Mouse (Mus musculus) monocyte, adult 5-6 weeks (primary cell): ENCODE measurements at regions not wholly inside any gene's neighbourhood (a gene's known extent, or its start where the extent isn't known, plus 50 kb on each side); places are given as distances from the start of the nearest gene placed in this dataset.

Experiments
- ATAC-seq: fragments of 153-309, 156-312 bp; replicated peaks from 2 replicates; pipeline ENCODE4 v1.8.0; 2017; ENCODE audit warnings: mild to moderate bottlenecking; ENCODE audit not compliant: low TSS enrichment, insufficient number of reproducible peaks, severe bottlenecking, poor library complexity, low FRiP score

- ATAC-seq, result no peak
These were observed 600.4 kb upstream of the Nr5a2 start for GRCm38 (mm10) chr1:137560389-137561268.

DNA sequence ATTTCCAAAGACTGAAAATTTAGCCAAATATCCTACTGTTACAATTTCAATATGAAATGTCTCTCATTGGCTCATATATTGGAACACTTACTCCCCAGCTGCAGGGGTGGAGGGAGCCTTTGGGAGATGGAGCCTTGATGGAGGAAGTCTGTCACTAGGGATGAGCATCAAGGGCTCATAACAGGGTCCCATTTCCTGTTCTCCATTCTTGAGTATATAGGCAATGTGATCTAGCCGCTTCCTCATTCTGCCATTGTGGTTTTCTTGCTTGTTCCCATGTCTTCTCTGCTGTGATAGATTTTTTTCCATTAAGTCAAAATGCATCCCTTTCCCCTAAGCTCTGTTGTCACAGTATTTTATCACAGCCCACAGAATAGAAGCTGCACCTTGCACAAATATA, 589.4 kb upstream of the Nr5a2 start:
- ATAC-seq, result no peak

- ATAC-seq, result no peak
These were observed 585.4 kb upstream of the Nr5a2 start for GRCm38 (mm10) chr1:137545666-137546065.

DNA sequence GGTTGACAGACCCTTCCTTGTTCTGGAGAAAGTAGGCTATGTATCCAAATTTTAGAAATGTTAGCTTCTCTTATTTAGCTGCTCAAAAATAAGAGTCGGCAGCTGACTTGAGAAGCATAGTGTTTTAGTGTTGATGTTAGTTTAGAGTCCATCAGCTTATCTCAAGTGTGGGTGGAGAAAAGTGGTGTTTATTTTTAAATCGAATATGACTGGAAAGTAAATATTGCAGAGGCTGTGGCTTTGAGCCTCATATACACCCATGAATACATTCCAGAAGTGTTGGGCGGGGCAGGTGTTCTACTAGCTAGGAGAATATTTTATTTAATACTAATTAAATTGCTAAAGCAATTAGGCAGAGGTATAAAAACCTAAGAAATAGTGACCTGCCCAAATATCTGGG, 583.6 kb upstream of the Nr5a2 start:
- ATAC-seq, result no peak

GRCm38 (mm10) chr1:137541453-137541852, 581.2 kb upstream of the Nr5a2 start:
- ATAC-seq, result no peak

DNA sequence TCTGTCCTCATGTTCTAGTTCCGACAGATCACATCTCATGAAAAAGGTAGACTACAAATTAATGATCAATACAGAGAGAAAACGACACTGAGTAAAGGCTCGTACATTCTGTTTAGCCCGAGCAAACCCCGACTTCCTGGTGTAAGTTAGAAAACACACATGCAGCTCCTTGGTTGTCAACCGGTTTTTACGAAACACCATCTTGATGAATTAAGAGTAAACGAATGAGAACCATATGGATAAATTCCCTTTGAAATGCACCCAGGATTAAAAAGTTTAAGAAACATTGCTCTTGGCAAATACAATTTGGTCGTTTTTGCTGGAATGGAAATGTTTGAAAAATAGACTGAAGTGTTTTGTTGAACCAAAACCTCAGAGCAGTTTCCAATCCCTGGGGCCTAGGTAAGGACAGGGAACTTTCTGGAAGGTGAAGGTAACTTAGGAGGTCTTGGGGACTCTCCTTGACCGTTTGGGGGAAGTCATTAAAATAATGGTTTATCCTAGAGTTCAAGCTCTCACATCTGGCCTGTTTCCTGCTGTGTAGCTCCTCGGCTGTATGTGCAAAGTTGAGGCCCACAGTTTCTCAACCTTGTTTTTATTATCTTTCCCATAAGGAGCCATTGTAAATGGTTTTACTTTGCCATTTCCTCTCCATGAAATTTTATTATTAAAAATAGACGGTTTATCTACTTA, 579.3 kb upstream of the Nr5a2 start:
- no peak for ATAC-seq

DNA sequence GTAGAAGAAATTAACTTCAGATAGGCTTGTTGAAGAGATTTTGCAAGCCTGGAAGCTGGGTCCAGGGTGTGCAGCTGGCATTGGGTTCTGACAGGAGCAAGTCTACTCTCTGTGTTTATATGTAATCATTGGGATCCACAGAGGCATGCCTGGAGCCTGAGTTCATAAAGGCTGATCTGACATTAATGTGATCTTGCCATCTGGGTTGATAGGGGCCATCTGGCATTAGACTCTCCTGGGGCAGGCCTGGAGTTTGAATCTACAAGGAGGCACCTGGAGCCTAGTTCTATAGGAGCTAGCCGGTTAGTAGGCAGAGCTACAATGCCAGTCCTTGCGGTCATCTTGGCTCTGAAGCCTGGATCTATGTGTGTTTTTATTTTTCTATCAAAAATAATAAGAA, 554.5 kb upstream of the Nr5a2 start:
- ATAC-seq, result no peak

DNA sequence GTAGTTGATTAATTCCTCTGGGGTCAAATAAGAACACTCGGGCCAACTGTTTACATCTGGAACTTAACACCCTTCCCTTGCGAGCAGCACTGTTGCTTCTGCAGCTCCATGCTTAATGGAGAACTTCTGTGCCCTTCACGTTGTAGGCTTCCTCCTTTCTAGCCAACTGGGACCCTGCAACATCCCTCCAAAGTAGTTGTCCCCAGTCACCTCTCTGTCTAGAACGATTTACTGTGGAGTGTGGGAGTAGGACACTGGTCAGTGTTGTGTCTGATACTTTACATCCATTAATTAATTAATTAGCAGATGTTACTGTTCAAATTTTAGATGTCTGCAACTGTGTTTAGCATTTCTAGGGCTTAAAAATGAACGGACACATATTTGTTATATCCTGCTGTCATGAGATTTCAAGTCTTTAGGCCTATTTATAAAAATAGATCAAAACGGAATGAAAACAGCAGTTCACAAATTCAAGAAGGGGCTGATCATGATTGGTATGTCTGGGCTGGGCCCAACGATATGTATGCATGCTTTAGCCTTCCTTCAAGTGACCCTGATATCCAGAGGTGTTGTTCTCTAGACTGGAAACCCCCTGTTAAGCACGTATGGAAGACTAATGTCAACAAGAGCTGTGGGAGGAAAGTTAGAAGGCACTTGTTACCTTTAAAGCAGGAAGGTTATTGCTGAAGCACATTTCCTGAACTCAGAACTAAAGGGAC, 543.6 kb upstream of the Nr5a2 start:
- no peak for ATAC-seq

GRCm38 (mm10) chr1:137488226-137488625, 528.0 kb upstream of the Nr5a2 start:
- no peak for ATAC-seq

GRCm38 (mm10) chr1:137478459-137478858, 518.2 kb upstream of the Nr5a2 start:
- no peak for ATAC-seq

DNA sequence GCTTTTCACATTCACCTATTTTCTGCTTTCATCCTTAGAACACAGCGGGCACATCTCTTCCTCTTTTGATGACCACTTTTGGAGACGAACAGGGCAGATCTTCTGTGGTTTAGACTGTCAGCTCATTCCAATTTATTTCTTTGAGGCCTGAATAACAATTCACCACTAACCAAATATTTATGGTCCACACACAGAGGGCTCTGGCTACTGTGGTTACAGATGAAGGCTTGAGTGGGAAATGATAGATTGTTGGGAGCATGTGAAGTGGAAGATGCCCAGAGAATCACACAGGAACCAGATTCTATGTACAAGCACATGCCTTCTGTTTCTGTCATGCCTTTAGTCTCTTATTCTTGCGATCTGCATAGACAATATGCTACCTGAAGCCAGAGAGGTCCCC, 517.0 kb upstream of the Nr5a2 start:
- no peak for ATAC-seq

DNA sequence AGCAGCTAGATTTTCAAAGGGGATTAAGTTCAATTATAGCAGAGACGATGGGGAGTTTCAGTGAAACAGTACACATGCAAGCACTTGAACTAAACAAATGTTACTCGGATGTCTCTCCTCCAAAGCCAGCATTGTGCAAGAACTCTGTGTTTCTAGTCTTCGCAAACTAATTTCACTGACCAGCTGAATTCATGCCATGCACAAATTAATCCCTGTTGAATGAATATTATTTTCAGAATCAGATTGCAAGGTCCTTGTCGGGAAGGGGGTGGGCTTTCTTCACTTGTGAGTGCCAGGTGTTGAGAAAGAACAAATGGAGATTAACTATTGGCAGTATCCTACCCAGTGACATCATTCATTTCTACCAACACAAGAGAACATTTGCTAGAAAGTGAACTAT, 514.6 kb upstream of the Nr5a2 start:
- no peak for ATAC-seq

DNA sequence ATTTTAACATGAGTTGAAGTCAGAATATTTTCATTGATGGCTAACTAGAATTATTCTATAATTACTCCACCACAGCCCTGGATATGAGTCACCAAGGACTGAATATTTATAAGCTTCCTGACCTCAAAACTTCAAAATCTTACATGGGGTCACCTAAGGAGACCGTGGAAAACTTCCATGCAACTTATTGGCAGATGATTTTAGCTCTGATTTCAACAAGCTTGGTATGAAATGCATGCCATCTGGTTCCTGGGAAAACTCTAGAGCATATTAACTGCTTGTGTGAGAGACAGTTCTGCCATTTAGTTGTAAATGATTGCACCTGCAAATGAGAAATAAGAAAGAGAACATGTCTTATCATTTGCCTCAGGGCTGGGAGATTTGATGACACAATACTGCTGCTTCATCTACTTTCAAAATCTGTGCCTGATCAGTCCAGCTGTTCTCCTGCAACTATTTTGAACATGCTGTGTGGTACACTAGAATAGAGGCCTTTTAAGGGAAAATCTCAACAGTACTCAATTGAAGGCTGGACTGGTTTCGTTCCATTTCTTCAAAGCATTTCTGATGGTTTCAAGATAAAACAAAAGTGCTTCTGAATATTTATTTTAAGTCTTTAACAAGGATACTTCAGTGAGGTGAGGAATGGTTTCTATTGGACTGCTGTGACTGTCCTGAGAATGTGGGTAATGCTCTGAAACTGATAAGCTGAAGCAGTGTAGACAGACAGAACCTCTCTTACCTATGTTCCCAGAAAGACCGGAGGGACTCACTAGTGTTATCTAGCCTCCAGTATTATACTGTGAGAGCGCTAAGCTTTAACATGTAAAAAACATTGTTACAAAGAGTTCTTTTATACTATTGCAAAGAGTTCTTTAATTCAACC, 513.8 kb upstream of the Nr5a2 start:
- ATAC-seq, result no peak

GRCm38 (mm10) chr1:137464971-137465370, 504.7 kb upstream of the Nr5a2 start:
- ATAC-seq, result no peak

- no peak; the same call in 1 of the 2 replicates for ATAC-seq
These were observed 500.9 kb upstream of the Nr5a2 start for GRCm38 (mm10) chr1:137461189-137461588.

- ATAC-seq, result no peak
These were observed 493.4 kb upstream of the Nr5a2 start for GRCm38 (mm10) chr1:137453446-137454208.

- no peak for ATAC-seq
These were observed 492.5 kb upstream of the Nr5a2 start for GRCm38 (mm10) chr1:137452749-137453148.

GRCm38 (mm10) chr1:137446497-137446896, 486.2 kb upstream of the Nr5a2 start:
- no peak for ATAC-seq
